Mouse (Mus musculus) intestine, embryonic 16.5 days (tissue): ENCODE results near the gene Rrnad1. TPM values are rescaled to one million over a fixed set of nuclear protein-coding genes. Genes with fewer than 3 reads are reported as not detected.

Source experiments
- ATAC-seq: fragments of 200-750 bp; cut with Nextera tagmentation; 2 replicates; pipeline ENCODE4 v1.8.0; 2017; ENCODE audit warnings: moderate TSS enrichment, moderate library complexity
- H3K27ac ChIP-seq: fragments of 300-500 bp; sonication (generic); 2 replicates; pipeline ENCODE4 v1.5.1; 2014; ENCODE audit warnings: mild to moderate bottlenecking, low read length
- H3K27me3 ChIP-seq: fragments of 300-500 bp; sonication (generic); replicated peaks from 2 replicates; pipeline ENCODE4 v1.6.1; 2014; ENCODE audit warnings: low read length, control low read depth, mixed read lengths; ENCODE audit not compliant: control insufficient read depth, insufficient read depth
- H3K36me3 ChIP-seq: fragments of 300-500 bp; sonication (generic); 2 replicates; pipeline ENCODE4 v1.6.1; 2014; ENCODE audit warnings: low read length, control low read depth; ENCODE audit not compliant: control insufficient read depth, insufficient read depth
- H3K4me1 ChIP-seq: fragments of 300-500 bp; sonication (generic); 2 replicates; pipeline ENCODE4 v1.6.1; 2014; ENCODE audit warnings: low read length, control low read depth, mixed read lengths; ENCODE audit not compliant: control insufficient read depth, insufficient read depth
- H3K4me2 ChIP-seq: fragments of 300-500 bp; sonication (generic); 2 replicates; pipeline ENCODE4 v1.6.1; 2014; ENCODE audit warnings: low read depth, low read length, control low read depth
- H3K4me3 ChIP-seq: fragments of 300-500 bp; sonication (generic); 2 replicates; pipeline ENCODE4 v1.5.1; 2014; ENCODE audit warnings: mild to moderate bottlenecking, low read length
- H3K9ac ChIP-seq: fragments of 300-500 bp; sonication (generic); 2 replicates; pipeline ENCODE4 v1.6.1; 2014; ENCODE audit warnings: low read depth, low read length
- H3K9me3 ChIP-seq: fragments of 300-500 bp; sonication (generic); 2 replicates; pipeline ENCODE4 v1.6.1; 2016; ENCODE audit warnings: low read length, control low read depth; ENCODE audit not compliant: control insufficient read depth
- WGBS: fragments of 180-500 bp; shearing (Covaris S2); extraction: QIAGEN DNeasy Blood & Tissue Kit; methylation state at CpG from one replicate; pipeline ENCODE4 v1.1.7; 2014; 5-methylcytosine and 5-hydroxymethylcytosine counted together
- polyA plus RNA-seq: library from polyadenylated mRNA; unstranded; fragments of >200 nt; fragmentation: Nextera tagmentation; extraction: Ambion mirVana; gene quantifications from 2 replicates; pipeline ENCODE4 v1.2.1, GENCODE M21; 2015

Rrnad1 gene
- polyA plus RNA-seq, 1 experiment from 2014 or later: 14.2 TPM

GRCm38 (mm10) chr3:87927452-87927851 is 3.1 kb downstream of the Rrnad1 start:
- Histone ChIP-seq H3K27ac (no peak overlapping the region), H3K9me3 (no peaks in the 10 kb centered on the region), H3K4me2 (no peak overlapping the region), H3K9ac (no peak overlapping the region), H3K4me1 (peaks cover 23% of the 10 kb centered on the region), H3K36me3 (peaks cover 24% of the 10 kb centered on the region; the same call in 1 of the 2 replicates), H3K27me3 (no peaks in the 10 kb centered on the region), H3K4me3 (no peak overlapping the region)
- WGBS: 92% methylated on average over 5 of the region's 5 CpGs
- ATAC-seq: no peak

GRCm38 (mm10) chr3:87924996-87925395 is 5.5 kb downstream of the Rrnad1 start:
- peaks cover 17% of the 10 kb centered on the region; the same call in 1 of the 2 replicates for H3K36me3 ChIP-seq
- no peak overlapping the region for H3K4me3 ChIP-seq
- H3K9ac ChIP-seq: no peak overlapping the region
- no peaks in the 10 kb centered on the region for H3K27me3 ChIP-seq
- no peak for ATAC-seq
- H3K9me3 ChIP-seq: no peaks in the 10 kb centered on the region
- WGBS: 84% methylated on average over 7 of the region's 7 CpGs
- no peak overlapping the region for H3K4me2 ChIP-seq
- no peak overlapping the region for H3K27ac ChIP-seq
- peaks cover 10% of the 10 kb centered on the region for H3K4me1 ChIP-seq

GRCm38 (mm10) chr3:87920270-87920943 is 10.1 kb downstream of the Rrnad1 start:
- Histone ChIP-seq H3K27me3 (no peaks in the 10 kb centered on the region), H3K4me3 (peak overlapping the region; percentile 71), H3K4me1 (peaks cover 3% of the 10 kb centered on the region; the same call in 1 of the 2 replicates), H3K36me3 (peaks cover 11% of the 10 kb centered on the region; the same call in 1 of the 2 replicates), H3K9ac (peak overlapping the region; percentile 77; the same call in 1 of the 2 replicates), H3K4me2 (peak overlapping the region; percentile 64), H3K27ac (no peak overlapping the region), H3K9me3 (no peaks in the 10 kb centered on the region)
- 61% methylated on average over 9 of the region's 9 CpGs for WGBS
- no peak for ATAC-seq

- H3K4me2 ChIP-seq: peak within 1 kb of the TSS; percentile 64
- peak; percentile 90 for ATAC-seq
- H3K9ac ChIP-seq: peak within 1 kb of the TSS; percentile 77
- H3K27ac ChIP-seq: peak within 1 kb of the TSS; percentile 86
- H3K36me3 ChIP-seq: peaks cover 5% of the 10 kb centered on the region; the same call in 1 of the 2 replicates
- no peaks in the 10 kb centered on the region for H3K9me3 ChIP-seq
- H3K27me3 ChIP-seq: no peaks in the 10 kb centered on the region
- WGBS: under 1% methylated on average over 30 of the region's 30 CpGs
- peaks cover 3% of the 10 kb centered on the region; the same call in 1 of the 2 replicates for H3K4me1 ChIP-seq
- peak within 1 kb of the TSS; percentile 71 for H3K4me3 ChIP-seq
These were observed 11.0 kb downstream of the Rrnad1 start, which contains the start of gene Mrpl24 for GRCm38 (mm10) chr3:87919336-87920108. Gene Mrpl24 (plus strand): TSS chr3:87919506.

DNA sequence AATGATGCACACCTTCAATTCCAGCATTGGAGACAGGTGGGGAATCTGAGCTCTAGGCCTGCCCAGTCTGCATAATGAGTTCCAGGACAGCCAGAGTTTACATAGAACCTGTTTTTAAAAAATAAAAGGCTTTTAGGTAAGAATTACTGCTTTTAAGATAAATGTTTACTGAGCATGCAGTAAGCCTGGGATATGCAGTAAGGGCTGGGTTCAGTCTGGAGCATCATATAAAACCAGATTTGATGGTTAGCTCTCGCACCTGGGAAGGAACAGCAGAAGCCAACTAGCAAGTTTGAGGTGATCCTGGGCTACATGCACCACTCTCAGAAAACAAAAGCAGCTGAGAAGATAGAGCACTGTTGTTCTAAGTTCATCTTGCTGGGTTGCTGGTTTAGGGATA is 12.0 kb downstream of the Rrnad1 start:
- Histone ChIP-seq H3K4me3 (0 out of 2 replicates have a peak overlapping the region, but pooled peaks have one; percentile 71), H3K9me3 (no peaks in the 10 kb centered on the region), H3K9ac (no peak overlapping the region), H3K36me3 (peaks cover 9% of the 10 kb centered on the region), H3K27me3 (no peaks in the 10 kb centered on the region), H3K27ac (0 out of 2 replicates have a peak overlapping the region, but pooled peaks have one; percentile 7), H3K4me2 (no peak overlapping the region), H3K4me1 (peaks cover 3% of the 10 kb centered on the region; the same call in 1 of the 2 replicates)
- ATAC-seq: no peak; the same call in 1 of the 2 replicates
- 85% methylated on average over 1 of the region's 1 CpGs for WGBS

GRCm38 (mm10) chr3:87916990-87917389 is 13.5 kb downstream of the Rrnad1 start:
- no peak overlapping the region for H3K4me3 ChIP-seq
- ATAC-seq: no peak
- WGBS: 81% methylated on average over 1 of the region's 1 CpGs
- peaks cover 3% of the 10 kb centered on the region; the same call in 1 of the 2 replicates for H3K4me1 ChIP-seq
- no peak overlapping the region for H3K9ac ChIP-seq
- no peak overlapping the region for H3K4me2 ChIP-seq
- no peaks in the 10 kb centered on the region for H3K9me3 ChIP-seq
- H3K27me3 ChIP-seq: no peaks in the 10 kb centered on the region
- peaks cover 13% of the 10 kb centered on the region for H3K36me3 ChIP-seq
- H3K27ac ChIP-seq: no peak overlapping the region

DNA sequence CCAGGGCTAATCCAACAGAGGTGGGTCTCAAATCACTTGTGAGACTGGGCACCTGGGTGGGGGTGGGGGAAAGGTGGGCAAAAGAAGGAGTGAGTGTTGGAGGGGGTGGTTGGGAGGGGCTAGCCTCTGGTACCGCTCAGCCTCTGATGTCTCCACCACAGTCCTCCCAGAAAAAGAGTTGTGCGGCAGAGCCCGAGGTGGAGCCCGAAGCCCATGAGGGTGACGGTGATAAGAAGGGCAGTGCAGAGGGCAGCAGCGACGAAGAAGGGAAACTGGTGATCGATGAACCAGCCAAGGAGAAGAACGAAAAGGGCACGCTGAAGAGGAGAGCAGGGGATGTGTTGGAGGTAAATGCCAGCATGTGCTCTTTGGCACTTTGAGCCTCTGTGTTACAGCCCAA is 16.6 kb downstream of the Rrnad1 start:
- Histone ChIP-seq H3K9me3 (no peaks in the 10 kb centered on the region), H3K36me3 (peaks cover 13% of the 10 kb centered on the region), H3K4me1 (peaks cover 19% of the 10 kb centered on the region), H3K4me2 (no peak overlapping the region), H3K9ac (no peak overlapping the region), H3K27me3 (no peaks in the 10 kb centered on the region), H3K27ac (no peak overlapping the region), H3K4me3 (no peak overlapping the region)
- no peak for ATAC-seq
- WGBS: 95% methylated on average over 10 of the region's 10 CpGs

- Histone ChIP-seq H3K27ac (no peak overlapping the region), H3K36me3 (peaks cover 13% of the 10 kb centered on the region), H3K9ac (no peak overlapping the region), H3K4me2 (no peak overlapping the region), H3K4me3 (no peak overlapping the region), H3K4me1 (peaks cover 23% of the 10 kb centered on the region), H3K9me3 (no peaks in the 10 kb centered on the region), H3K27me3 (no peaks in the 10 kb centered on the region)
- 79% methylated on average over 7 of the region's 7 CpGs for WGBS
- ATAC-seq: no peak
These were observed 17.0 kb downstream of the Rrnad1 start for GRCm38 (mm10) chr3:87913491-87913890.

GRCm38 (mm10) chr3:87910573-87911141 is 19.9 kb downstream of the Rrnad1 start:
- Histone ChIP-seq H3K4me1 (peaks cover 31% of the 10 kb centered on the region), H3K9ac (peak overlapping the region; percentile 60), H3K4me3 (peak overlapping the region; percentile 44), H3K4me2 (peak overlapping the region; percentile 59), H3K27me3 (no peaks in the 10 kb centered on the region), H3K27ac (peak overlapping the region; percentile 95), H3K36me3 (peaks cover 13% of the 10 kb centered on the region), H3K9me3 (no peaks in the 10 kb centered on the region)
- WGBS: 3% methylated on average over 12 of the region's 12 CpGs
- ATAC-seq: peak; percentile 73
